Mouse (Mus musculus): ENCODE results near the gene Klf4. TPM values are rescaled to one million over a fixed set of nuclear protein-coding genes. Genes with fewer than 3 reads are reported as not detected.

The Klf4 gene
- polyA plus RNA-seq, 2 experiments = 0.56 to 0.96 TPM

- no peaks in the 10 kb centered on the region for H3K36me3 ChIP-seq (replicated peaks; ENCODE audit: control insufficient read depth, insufficient read depth, low read depth)
- H3K27me3 ChIP-seq (ENCODE audit: control insufficient read depth, insufficient read depth, low read length) = no peaks in the 10 kb centered on the region
- ATAC-seq (ENCODE audit: insufficient read depth) = no peak
- H3K27ac ChIP-seq = no peak overlapping the region
- H3K4me3 ChIP-seq (ENCODE audit: insufficient read depth in 1 of 2, low read depth in 2 of 2, low read length in 2 of 2) = no peak overlapping the region
- H3K4me1 ChIP-seq (replicated peaks; ENCODE audit: control insufficient read depth in 2 of 2, insufficient read depth in 2 of 2, low read length in 1 of 2) = no peaks in the 10 kb centered on the region
- DNase-seq (ENCODE audit: low read depth in 3 of 3, low spot score in 3 of 3) = no peak
- H3K9me3 ChIP-seq (ENCODE audit: control insufficient read depth, low read length) = no peaks in the 10 kb centered on the region
- no peak overlapping the region for H3K4me2 ChIP-seq (ENCODE audit: low read depth)
- no peak overlapping the region for H3K9ac ChIP-seq (replicated peaks)
- TF ChIP-seq CTCF (IDR thresholded peaks at IDR 0.05; ENCODE audit: low read depth) (no peak), EP300 (IDR thresholded peaks at IDR 0.05; ENCODE audit: low read depth) (no peak)
- WGBS (ENCODE audit: insufficient replicate concordance) = 57% methylated on average over 5 of the region's 5 CpGs
Observed at GRCm38 (mm10) chr4:55478333-55478732, 53.9 kb downstream of the Klf4 start.

GRCm38 (mm10) chr4:55477933-55478332 is 54.3 kb downstream of the Klf4 start:
- no peak overlapping the region for H3K27ac ChIP-seq
- 29% methylated on average over 4 of the region's 4 CpGs for WGBS (ENCODE audit: insufficient replicate concordance)
- no peaks in the 10 kb centered on the region for H3K4me1 ChIP-seq (replicated peaks; ENCODE audit: control insufficient read depth in 2 of 2, insufficient read depth in 2 of 2, low read length in 1 of 2)
- TF ChIP-seq EP300 (IDR thresholded peaks at IDR 0.05; ENCODE audit: low read depth) (no peak), CTCF (IDR thresholded peaks at IDR 0.05; ENCODE audit: low read depth) (peak; percentile 26; the same call in 1 of the 2 replicates)
- no peaks in the 10 kb centered on the region for H3K27me3 ChIP-seq (ENCODE audit: control insufficient read depth, insufficient read depth, low read length)
- H3K9me3 ChIP-seq (ENCODE audit: control insufficient read depth, low read length) = no peaks in the 10 kb centered on the region
- no peak overlapping the region for H3K4me2 ChIP-seq (ENCODE audit: low read depth)
- no peak for ATAC-seq (ENCODE audit: insufficient read depth)
- DNase-seq (ENCODE audit: low read depth in 3 of 3, low spot score in 3 of 3) = no peak
- H3K9ac ChIP-seq (replicated peaks) = no peak overlapping the region
- H3K36me3 ChIP-seq (replicated peaks; ENCODE audit: control insufficient read depth, insufficient read depth, low read depth) = no peaks in the 10 kb centered on the region
- no peak overlapping the region for H3K4me3 ChIP-seq (ENCODE audit: insufficient read depth in 1 of 2, low read depth in 2 of 2, low read length in 2 of 2)

GRCm38 (mm10) chr4:55477210-55477759 is 55.0 kb downstream of the Klf4 start:
- H3K27me3 ChIP-seq (ENCODE audit: control insufficient read depth, insufficient read depth, low read length) = no peaks in the 10 kb centered on the region
- WGBS (ENCODE audit: insufficient replicate concordance) = 72% methylated on average over 7 of the region's 7 CpGs
- no peaks in the 10 kb centered on the region for H3K9me3 ChIP-seq (ENCODE audit: control insufficient read depth, low read length)
- TF ChIP-seq CTCF (IDR thresholded peaks at IDR 0.05; ENCODE audit: low read depth) = no peak
- no peak for TF ChIP-seq EP300 (IDR thresholded peaks at IDR 0.05; ENCODE audit: low read depth)
- no peaks in the 10 kb centered on the region for H3K36me3 ChIP-seq (replicated peaks; ENCODE audit: control insufficient read depth, insufficient read depth, low read depth)
- H3K4me2 ChIP-seq (ENCODE audit: low read depth) = no peak overlapping the region
- H3K9ac ChIP-seq (replicated peaks) = no peak overlapping the region
- peaks cover 0 to under 1% of the 10 kb centered on the region in 2 experiments; a peak in 1 of 4 replicates for H3K4me1 ChIP-seq (replicated peaks; ENCODE audit: control insufficient read depth in 2 of 2, insufficient read depth in 2 of 2, low read length in 1 of 2)
- no peak overlapping the region for H3K4me3 ChIP-seq (ENCODE audit: insufficient read depth in 1 of 2, low read depth in 2 of 2, low read length in 2 of 2)
- H3K27ac ChIP-seq = no peak overlapping the region
- DNase-seq (ENCODE audit: low read depth in 3 of 3, low spot score in 3 of 3) (no peak), ATAC-seq (ENCODE audit: insufficient read depth) (no peak)

Other genes starting within 250 kb of the Klf4 start
- gene Rad23b, start 182.4 kb downstream of the Klf4 start, polyA plus RNA-seq (2012; rRNA removed) = 36.5 and 49.2 TPM in 2 replicates
- 36.3 and 37.3 TPM in 2 replicates for gene Rad23b, start 182.4 kb downstream of the Klf4 start, polyA plus RNA-seq (2014; fragmentation: Nextera tagmentation; extraction: Ambion mirVana)

All from liver, embryonic 14.5 days (tissue).